Mouse (Mus musculus) G1E-ER4 (cell line): ENCODE data around the gene Cyp4f14. TPM values are rescaled to one million over a fixed set of nuclear protein-coding genes. Genes with fewer than 3 reads are reported as not detected.

ENCODE experiments used
- GATA1 ChIP-seq: IDR thresholded peaks from one replicate; pipeline ENCODE4 v1.8.0; 2012; ENCODE audit warnings: low read length, inconsistent platforms
- polyA plus RNA-seq: library from polyadenylated mRNA; stranded (reverse); fragments of >175 nt; gene quantifications from 2 replicates; pipeline ENCODE4 v1.2.3, GENCODE M21; 2012

Gene Cyp4f14
- polyA plus RNA-seq, 1 experiment: not detected

- no peak for TF ChIP-seq GATA1
Measured at GRCm38 (mm10) chr17:32906172-32906571, 11.0 kb downstream of the Cyp4f14 start.

GRCm38 (mm10) chr17:32905239-32905638, 11.9 kb downstream of the Cyp4f14 start:
- no peak for TF ChIP-seq GATA1

- no peak for TF ChIP-seq GATA1
Measured at GRCm38 (mm10) chr17:32904414-32904813, 12.7 kb downstream of the Cyp4f14 start.

- no peak for TF ChIP-seq GATA1
Measured at GRCm38 (mm10) chr17:32901751-32902525, 15.2 kb downstream of the Cyp4f14 start.

- no peak for TF ChIP-seq GATA1
Measured at GRCm38 (mm10) chr17:32895421-32895820, 21.7 kb downstream of the Cyp4f14 start.

- no peak for TF ChIP-seq GATA1
Measured at GRCm38 (mm10) chr17:32893901-32894300, 23.2 kb downstream of the Cyp4f14 start.

- TF ChIP-seq GATA1: no peak
Measured at GRCm38 (mm10) chr17:32891239-32892180, 25.6 kb downstream of the Cyp4f14 start, which contains the start of gene Zfp870. Zfp870 (minus strand) TSS chr17:32891642.

- TF ChIP-seq GATA1: no peak
Measured at GRCm38 (mm10) chr17:32890852-32891238, 26.3 kb downstream of the Cyp4f14 start.

GRCm38 (mm10) chr17:32889611-32890010, 27.5 kb downstream of the Cyp4f14 start:
- TF ChIP-seq GATA1: no peak

- no peak for TF ChIP-seq GATA1
Measured at GRCm38 (mm10) chr17:32880320-32881218, 36.6 kb downstream of the Cyp4f14 start.

GRCm38 (mm10) chr17:32878773-32879172, 38.4 kb downstream of the Cyp4f14 start:
- no peak for TF ChIP-seq GATA1

GRCm38 (mm10) chr17:32877471-32878171, 39.5 kb downstream of the Cyp4f14 start:
- no peak for TF ChIP-seq GATA1

GRCm38 (mm10) chr17:32872696-32873095, 44.4 kb downstream of the Cyp4f14 start:
- TF ChIP-seq GATA1: no peak

- no peak for TF ChIP-seq GATA1
Measured at GRCm38 (mm10) chr17:32872091-32872490, 45.1 kb downstream of the Cyp4f14 start.

GRCm38 (mm10) chr17:32871483-32871882, 45.7 kb downstream of the Cyp4f14 start:
- no peak for TF ChIP-seq GATA1

Other genes starting within 250 kb of the Cyp4f14 start
- gene Cyp4f15, start 231.7 kb downstream of the Cyp4f14 start, polyA plus RNA-seq: not detected in 2 replicates
- gene Zfp871, start 129.1 kb downstream of the Cyp4f14 start, polyA plus RNA-seq: 0.48 and 0.57 TPM in 2 replicates
- gene Zfp811, start 107.4 kb downstream of the Cyp4f14 start, polyA plus RNA-seq: not detected in 2 replicates
- gene Zfp799, start 87.1 kb downstream of the Cyp4f14 start, polyA plus RNA-seq: 0.22 and 1.0 TPM in 2 replicates
- gene Zfp870, start 25.7 kb downstream of the Cyp4f14 start, polyA plus RNA-seq: 0.11 and 0.17 TPM in 2 replicates
- 14.2 and 21.1 TPM in 2 replicates for gene Cyp4f13, start 30.1 kb upstream of the Cyp4f14 start, polyA plus RNA-seq
- gene Zfp472, start 48.5 kb upstream of the Cyp4f14 start, polyA plus RNA-seq: 0.11 and 0.28 TPM in 2 replicates
- gene Zfp952, start 75.8 kb upstream of the Cyp4f14 start, polyA plus RNA-seq: 0.13 and 0.15 TPM in 2 replicates
- gene Zfp763, start 116.1 kb upstream of the Cyp4f14 start, polyA plus RNA-seq: 0.03 and 0.13 TPM in 2 replicates
- not detected in 2 replicates for gene 4921501E09Rik, start 150.7 kb upstream of the Cyp4f14 start, polyA plus RNA-seq
- 0.25 and 0.94 TPM in 2 replicates for gene Zfp563, start 172.0 kb upstream of the Cyp4f14 start, polyA plus RNA-seq
- not detected in 2 replicates for gene Morc2b, start 222.3 kb upstream of the Cyp4f14 start, polyA plus RNA-seq